Mouse (Mus musculus) spleen, postnatal 14 days (tissue): Measurements from ENCODE around the gene Pbx2.

ENCODE experiments used
- DNase-seq, 2 experiments: peaks; one replicate each; pipeline ENCODE4 v3.0.0; 2021 to 2022; ENCODE audit warnings: low spot score in 2 of 2

The Pbx2 gene

GRCm38 (mm10) chr17:34582528-34582927 is 8.5 kb upstream of the Pbx2 start:
- DNase-seq = no peak

GRCm38 (mm10) chr17:34583397-34583796 is 7.7 kb upstream of the Pbx2 start:
- no peak for DNase-seq

- DNase-seq = no peak
Measured at GRCm38 (mm10) chr17:34583819-34584218, 7.2 kb upstream of the Pbx2 start.

GRCm38 (mm10) chr17:34585121-34585520 is 5.9 kb upstream of the Pbx2 start:
- DNase-seq = no peak

- DNase-seq = no peak
Measured at GRCm38 (mm10) chr17:34585877-34586771, 4.9 kb upstream of the Pbx2 start.

- DNase-seq = peak in 1 of 2 experiments; percentile 75
Measured at GRCm38 (mm10) chr17:34586796-34587422, 4.2 kb upstream of the Pbx2 start.

GRCm38 (mm10) chr17:34587423-34587811 is 3.6 kb upstream of the Pbx2 start:
- peak; percentile 94 to 98 for DNase-seq

GRCm38 (mm10) chr17:34587814-34588213 is 3.3 kb upstream of the Pbx2 start:
- no peak for DNase-seq

GRCm38 (mm10) chr17:34588767-34589166 is 2.3 kb upstream of the Pbx2 start:
- no peak for DNase-seq

- DNase-seq = no peak
Measured at GRCm38 (mm10) chr17:34589206-34589605, 1.9 kb upstream of the Pbx2 start.

GRCm38 (mm10) chr17:34589681-34590101 is 1.4 kb upstream of the Pbx2 start, which contains the start of gene Gpsm3:
Gpsm3 (plus strand) TSS chr17:34589806.
- peak; percentile 39 to 45 for DNase-seq

- DNase-seq = no peak
Measured at GRCm38 (mm10) chr17:34590154-34590987, 695 bp upstream of the Pbx2 start.

- DNase-seq = peak; percentile 78 to 84
Measured at GRCm38 (mm10) chr17:34591994-34592375, 919 bp downstream of the Pbx2 start.

GRCm38 (mm10) chr17:34592581-34593549 is 1.8 kb downstream of the Pbx2 start:
- no peak for DNase-seq

- no peak for DNase-seq
Measured at GRCm38 (mm10) chr17:34593752-34594525, 2.9 kb downstream of the Pbx2 start.

- DNase-seq = no peak
Measured at GRCm38 (mm10) chr17:34596098-34596497, 5.0 kb downstream of the Pbx2 start.

GRCm38 (mm10) chr17:34597566-34598095 is 6.6 kb downstream of the Pbx2 start, which contains the start of gene Ager:
Ager (plus strand) TSS chr17:34597862.
- DNase-seq = no peak

GRCm38 (mm10) chr17:34599891-34600290 is 8.8 kb downstream of the Pbx2 start:
- no peak for DNase-seq

- DNase-seq = no peak
Measured at GRCm38 (mm10) chr17:34601796-34602195, 10.7 kb downstream of the Pbx2 start.
